Mouse (Mus musculus): ENCODE data around the gene Dalrd3. TPM values are rescaled to one million over a fixed set of nuclear protein-coding genes. Genes with fewer than 3 reads are reported as not detected.

Dalrd3 gene
- polyA plus RNA-seq, 1 experiment from 2014 or later, result 44.9 TPM

DNA sequence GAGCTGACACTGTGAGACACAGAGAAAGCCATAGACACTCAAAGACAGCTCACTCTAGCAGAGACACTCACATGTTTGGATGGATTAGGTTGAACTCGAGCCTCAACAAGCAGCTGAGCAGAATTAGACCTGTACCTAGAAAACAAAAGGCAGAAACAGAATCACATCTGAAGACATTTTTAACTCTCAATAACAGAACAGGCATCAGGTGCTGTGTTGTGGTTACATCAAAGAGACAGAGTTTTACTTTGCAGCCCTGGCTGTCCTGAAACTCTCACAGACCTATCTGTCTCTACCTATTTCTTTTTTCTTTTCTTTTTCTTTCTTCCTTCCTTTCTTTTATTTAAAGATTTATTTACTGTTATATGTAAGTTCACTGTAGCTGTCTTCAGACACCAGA is 47.6 kb downstream of the Dalrd3 start:
- Histone ChIP-seq H3K4me2 (replicated peaks; ENCODE audit: low read depth) (no peak overlapping the region), H3K4me3 (ENCODE audit: low read depth, low read length) (no peak overlapping the region), H3K9me3 (ENCODE audit: control insufficient read depth, low read length) (no peaks in the 10 kb centered on the region), H3K36me3 (ENCODE audit: control insufficient read depth, insufficient read depth, low read length) (peaks cover 10% of the 10 kb centered on the region), H3K27ac (replicated peaks) (no peak overlapping the region), H3K4me1 (replicated peaks; ENCODE audit: control insufficient read depth, insufficient read depth) (no peaks in the 10 kb centered on the region), H3K27me3 (ENCODE audit: control insufficient read depth, insufficient read depth, low read length) (no peaks in the 10 kb centered on the region), H3K9ac (ENCODE audit: low read length) (no peak overlapping the region)
- ATAC-seq (ENCODE audit: low FRiP score, low TSS enrichment) (no peak), DNase-seq (ENCODE audit: low spot score) (no peak)
- WGBS, result 82% methylated on average over 1 of the region's 1 CpGs
- TF ChIP-seq EP300 (optimal IDR thresholded peaks at IDR 0.05), result no peak
- no peak for TF ChIP-seq CTCF (IDR thresholded peaks at IDR 0.05; ENCODE audit: low read depth)

MicroRNA genes within 50 kb of the gene (microRNA counts, 519-probe panel; counts per million panel counts)
- microRNA mmu-miR-191 (5,361 counts per million, percentile 62 among the panel's probes with 10 or more counts), microRNA mmu-miR-425 (4,558 counts per million, percentile 44 among the panel's probes with 10 or more counts)

Small RNA genes within 50 kb of the gene (microRNA-seq; reads per million reads assigned to microRNA genes)
- gene Gm24083 (not detected), gene Mir191 (not detected), gene Mir425 (1,838 reads per million, percentile 78 among the genes with 10 or more reads in this experiment)

Other genes starting within 250 kb of the Dalrd3 start
- 1,072 and 1,116 TPM in 2 replicates for gene Gpx1, start 231.0 kb upstream of the Dalrd3 start, polyA plus RNA-seq (2015; fragmentation: Nextera tagmentation; extraction: Ambion mirVana)
- 56.8 and 59.6 TPM in 2 replicates for gene Usp4, start 222.0 kb upstream of the Dalrd3 start, polyA plus RNA-seq (2015; fragmentation: Nextera tagmentation; extraction: Ambion mirVana)
- 0.17 and 0.21 TPM in 2 replicates for gene 1700102P08Rik, start 177.1 kb upstream of the Dalrd3 start, polyA plus RNA-seq (2015; fragmentation: Nextera tagmentation; extraction: Ambion mirVana)
- 0.39 and 0.41 TPM in 2 replicates for gene Ccdc36, start 141.4 kb upstream of the Dalrd3 start, polyA plus RNA-seq (2015; fragmentation: Nextera tagmentation; extraction: Ambion mirVana)
- not detected in 2 replicates for gene BC048562, start 133.4 kb upstream of the Dalrd3 start, polyA plus RNA-seq (2015; fragmentation: Nextera tagmentation; extraction: Ambion mirVana)
- 29.7 and 32.2 TPM in 2 replicates for gene Ccdc71, start 109.4 kb upstream of the Dalrd3 start, polyA plus RNA-seq (2015; fragmentation: Nextera tagmentation; extraction: Ambion mirVana)
- 37.2 and 46.7 TPM in 2 replicates for gene Klhdc8b, start 108.3 kb upstream of the Dalrd3 start, polyA plus RNA-seq (2015; fragmentation: Nextera tagmentation; extraction: Ambion mirVana)
- 19.2 and 21.8 TPM in 2 replicates for gene Lamb2, start 90.2 kb upstream of the Dalrd3 start, polyA plus RNA-seq (2015; fragmentation: Nextera tagmentation; extraction: Ambion mirVana)
- 22.2 and 22.7 TPM in 2 replicates for gene Usp19, start 79.3 kb upstream of the Dalrd3 start, polyA plus RNA-seq (2015; fragmentation: Nextera tagmentation; extraction: Ambion mirVana)
- 66.4 and 70.6 TPM in 2 replicates for gene Qars, start 62.2 kb upstream of the Dalrd3 start, polyA plus RNA-seq (2015; fragmentation: Nextera tagmentation; extraction: Ambion mirVana)
- gene Qrich1, start 53.1 kb upstream of the Dalrd3 start, polyA plus RNA-seq (2015; fragmentation: Nextera tagmentation; extraction: Ambion mirVana), result 47.7 and 50.5 TPM in 2 replicates
- 67.1 and 70.6 TPM in 2 replicates for gene Impdh2, start 9.6 kb upstream of the Dalrd3 start, polyA plus RNA-seq (2015; fragmentation: Nextera tagmentation; extraction: Ambion mirVana)
- 40.4 and 42.4 TPM in 2 replicates for gene Ndufaf3, start 2.5 kb upstream of the Dalrd3 start, polyA plus RNA-seq (2015; fragmentation: Nextera tagmentation; extraction: Ambion mirVana)
- gene Wdr6, start 8.9 kb downstream of the Dalrd3 start, polyA plus RNA-seq (2015; fragmentation: Nextera tagmentation; extraction: Ambion mirVana), result 23.2 and 25.5 TPM in 2 replicates
- 3.7 and 4.4 TPM in 2 replicates for gene P4htm, start 27.8 kb downstream of the Dalrd3 start, polyA plus RNA-seq (2015; fragmentation: Nextera tagmentation; extraction: Ambion mirVana)
- gene Arih2, start 79.5 kb downstream of the Dalrd3 start, polyA plus RNA-seq (2015; fragmentation: Nextera tagmentation; extraction: Ambion mirVana), result 25.1 and 27.2 TPM in 2 replicates
- gene Slc25a20, start 92.2 kb downstream of the Dalrd3 start, polyA plus RNA-seq (2015; fragmentation: Nextera tagmentation; extraction: Ambion mirVana), result 71.5 and 75.1 TPM in 2 replicates
- gene Prkar2a, start 119.4 kb downstream of the Dalrd3 start, polyA plus RNA-seq (2015; fragmentation: Nextera tagmentation; extraction: Ambion mirVana), result 22.2 and 24.0 TPM in 2 replicates
- 35.7 and 37.8 TPM in 2 replicates for gene Ip6k2, start 213.9 kb downstream of the Dalrd3 start, polyA plus RNA-seq (2015; fragmentation: Nextera tagmentation; extraction: Ambion mirVana)
- 7.9 and 8.5 TPM in 2 replicates for gene Nckipsd, start 238.5 kb downstream of the Dalrd3 start, polyA plus RNA-seq (2015; fragmentation: Nextera tagmentation; extraction: Ambion mirVana)